Mouse (Mus musculus) adrenal gland, adult (tissue): ENCODE results near the gene Crygs.

Source experiments
- DNase-seq, 2 experiments: peaks; one replicate each; pipeline ENCODE4 v3.0.0; 2022 to 2023; ENCODE audit warnings: low spot score in 1 of 2; ENCODE audit not compliant: inconsistent age in 2 of 2

Gene Crygs

GRCm38 (mm10) chr16:22811477-22811876 is at the start of gene Crygs:
TSS of gene Crygs (minus strand) at chr16:22811577.
- no peak for DNase-seq

- peak; percentile 99 for DNase-seq
These were observed 46.2 kb upstream of the Crygs start, which contains the start of the genes Tbccd1 and Dnajb11 for GRCm38 (mm10) chr16:22857431-22858113. TSS of gene Tbccd1 (minus strand) at chr16:22857669. TSS of gene Dnajb11 (plus strand) at chr16:22857845.

- DNase-seq = no peak
These were observed 45.4 kb upstream of the Crygs start for GRCm38 (mm10) chr16:22856773-22857172.

- no peak for DNase-seq
These were observed 41.3 kb upstream of the Crygs start for GRCm38 (mm10) chr16:22852709-22853108.

GRCm38 (mm10) chr16:22848331-22848730 is 37.0 kb upstream of the Crygs start:
- DNase-seq = no peak

- no peak for DNase-seq
These were observed 36.3 kb upstream of the Crygs start for GRCm38 (mm10) chr16:22847686-22848085.

- peak in 1 of 2 experiments; percentile 28 for DNase-seq
These were observed 34.1 kb upstream of the Crygs start for GRCm38 (mm10) chr16:22845481-22845880.

GRCm38 (mm10) chr16:22844834-22845233 is 33.5 kb upstream of the Crygs start:
- DNase-seq = no peak

GRCm38 (mm10) chr16:22844061-22844801 is 32.9 kb upstream of the Crygs start:
- DNase-seq = peak; percentile 87 to 90

GRCm38 (mm10) chr16:22842871-22843270 is 31.5 kb upstream of the Crygs start:
- no peak for DNase-seq

GRCm38 (mm10) chr16:22839146-22839857 is 27.9 kb upstream of the Crygs start:
- DNase-seq = peak; percentile 20 to 31

- DNase-seq = no peak
These were observed 21.7 kb upstream of the Crygs start for GRCm38 (mm10) chr16:22832932-22833525.

GRCm38 (mm10) chr16:22820731-22821130 is 9.4 kb upstream of the Crygs start:
- DNase-seq = no peak

GRCm38 (mm10) chr16:22807468-22808070 is 3.8 kb downstream of the Crygs start:
- peak; percentile 16 to 80 for DNase-seq

- DNase-seq = no peak
These were observed 8.6 kb downstream of the Crygs start for GRCm38 (mm10) chr16:22802786-22803185.

- DNase-seq = no peak
These were observed 10.6 kb downstream of the Crygs start for GRCm38 (mm10) chr16:22800849-22801109.

GRCm38 (mm10) chr16:22800026-22800848 is 11.1 kb downstream of the Crygs start:
- DNase-seq = no peak

- no peak for DNase-seq
These were observed 12.9 kb downstream of the Crygs start for GRCm38 (mm10) chr16:22798520-22798919.

- DNase-seq = no peak
These were observed 13.9 kb downstream of the Crygs start for GRCm38 (mm10) chr16:22797521-22797920.

- peak; percentile 24 to 68 for DNase-seq
These were observed 15.9 kb downstream of the Crygs start for GRCm38 (mm10) chr16:22795497-22795896.
